Mouse (Mus musculus): ENCODE results near the gene Gramd4. TPM values are rescaled to one million over a fixed set of nuclear protein-coding genes. Genes with fewer than 3 reads are reported as not detected.

Gene Gramd4
- polyA plus RNA-seq, 1 experiment, result 15.0 TPM

- Histone ChIP-seq H3K79me2 (ENCODE audit: control insufficient read depth, insufficient read depth) (peaks cover 36% of the 10 kb centered on the region), H3K27me3 (ENCODE audit: control insufficient read depth, insufficient read depth, insufficient read length) (no peaks in the 10 kb centered on the region), H3K4me3 (no peak overlapping the region), H3K4me2 (ENCODE audit: low read depth) (peak overlapping the region; percentile 67), H3ac (ENCODE audit: control insufficient read depth, insufficient read length) (no peak overlapping the region), H3K36me3 (ENCODE audit: control insufficient read depth, insufficient read depth) (no peaks in the 10 kb centered on the region)
- TF ChIP-seq TCF12 (IDR thresholded peaks at IDR 0.05; ENCODE audit: insufficient read depth, poor library complexity, severe bottlenecking) (no peak), TCF3 (IDR thresholded peaks at IDR 0.05; ENCODE audit: insufficient read length, low read depth) (no peak), CEBPB (IDR thresholded peaks at IDR 0.05; ENCODE audit: insufficient read depth, poor library complexity, severe bottlenecking) (no peak), MYOG (IDR thresholded peaks at IDR 0.05; ENCODE audit: control insufficient read depth in 1 of 3, insufficient read depth in 1 of 3, insufficient read length in 2 of 3, low read depth in 2 of 3) (peak in 2 of 3 experiments; percentile 14 to 40), POLR2AphosphoS2 (IDR thresholded peaks at IDR 0.05; ENCODE audit: insufficient read length, low read depth) (no peak), USF1 (IDR thresholded peaks at IDR 0.05; ENCODE audit: low read depth) (no peak), SRF (IDR thresholded peaks at IDR 0.05; ENCODE audit: control insufficient read depth, insufficient read length, low read depth) (no peak), POLR2A (IDR thresholded peaks at IDR 0.05; ENCODE audit: insufficient read length, low read depth) (no peak), MAX (IDR thresholded peaks at IDR 0.05; ENCODE audit: low read depth) (no peak), E2F4 (IDR thresholded peaks at IDR 0.05; ENCODE audit: insufficient read depth) (no peak), REST (IDR thresholded peaks at IDR 0.05; ENCODE audit: insufficient read depth, insufficient read length) (no peak), MYOD1 (IDR thresholded peaks at IDR 0.05; ENCODE audit: control insufficient read depth in 1 of 3, insufficient read length in 2 of 3, low read depth in 2 of 3) (peak in 2 of 3 experiments; percentile 62 to 76)
Measured at GRCm38 (mm10) chr15:86075305-86076047, 18.0 kb downstream of the Gramd4 start.

- Histone ChIP-seq H3K27me3 (ENCODE audit: control insufficient read depth, insufficient read depth, insufficient read length) (no peaks in the 10 kb centered on the region), H3K36me3 (ENCODE audit: control insufficient read depth, insufficient read depth) (no peaks in the 10 kb centered on the region), H3ac (ENCODE audit: control insufficient read depth, insufficient read length) (no peak overlapping the region), H3K79me2 (ENCODE audit: control insufficient read depth, insufficient read depth) (peaks cover 36% of the 10 kb centered on the region), H3K4me2 (ENCODE audit: low read depth) (peak overlapping the region; percentile 67), H3K4me3 (no peak overlapping the region)
- TF ChIP-seq E2F4 (IDR thresholded peaks at IDR 0.05; ENCODE audit: insufficient read depth) (no peak), REST (IDR thresholded peaks at IDR 0.05; ENCODE audit: insufficient read depth, insufficient read length) (no peak), POLR2AphosphoS2 (IDR thresholded peaks at IDR 0.05; ENCODE audit: insufficient read length, low read depth) (no peak), MAX (IDR thresholded peaks at IDR 0.05; ENCODE audit: low read depth) (no peak), TCF3 (IDR thresholded peaks at IDR 0.05; ENCODE audit: insufficient read length, low read depth) (no peak), TCF12 (IDR thresholded peaks at IDR 0.05; ENCODE audit: insufficient read depth, poor library complexity, severe bottlenecking) (no peak)
Measured at GRCm38 (mm10) chr15:86076048-86076315, 18.5 kb downstream of the Gramd4 start.

GRCm38 (mm10) chr15:86076378-86076777 lies 18.9 kb downstream of the Gramd4 start:
- Histone ChIP-seq H3K36me3 (ENCODE audit: control insufficient read depth, insufficient read depth) (no peaks in the 10 kb centered on the region), H3K79me2 (ENCODE audit: control insufficient read depth, insufficient read depth) (peaks cover 36% of the 10 kb centered on the region), H3K4me3 (no peak overlapping the region), H3K4me2 (ENCODE audit: low read depth) (peak overlapping the region; percentile 67), H3K27me3 (ENCODE audit: control insufficient read depth, insufficient read depth, insufficient read length) (no peaks in the 10 kb centered on the region), H3ac (ENCODE audit: control insufficient read depth, insufficient read length) (no peak overlapping the region)
- TF ChIP-seq USF1 (IDR thresholded peaks at IDR 0.05; ENCODE audit: low read depth), result no peak
- TF ChIP-seq REST (IDR thresholded peaks at IDR 0.05; ENCODE audit: insufficient read depth, insufficient read length), result no peak
- TF ChIP-seq TCF12 (IDR thresholded peaks at IDR 0.05; ENCODE audit: insufficient read depth, poor library complexity, severe bottlenecking), result no peak

GRCm38 (mm10) chr15:86077934-86078333 lies 20.4 kb downstream of the Gramd4 start:
- TF ChIP-seq TCF12 (IDR thresholded peaks at IDR 0.05; ENCODE audit: insufficient read depth, poor library complexity, severe bottlenecking) (no peak), USF1 (IDR thresholded peaks at IDR 0.05; ENCODE audit: low read depth) (no peak), POLR2A (IDR thresholded peaks at IDR 0.05; ENCODE audit: insufficient read length, low read depth) (no peak), E2F4 (IDR thresholded peaks at IDR 0.05; ENCODE audit: insufficient read depth) (no peak), POLR2AphosphoS2 (IDR thresholded peaks at IDR 0.05; ENCODE audit: insufficient read length, low read depth) (no peak), MYOG (IDR thresholded peaks at IDR 0.05; ENCODE audit: control insufficient read depth in 1 of 3, insufficient read depth in 1 of 3, insufficient read length in 2 of 3, low read depth in 2 of 3) (no peak), CEBPB (IDR thresholded peaks at IDR 0.05; ENCODE audit: insufficient read depth, poor library complexity, severe bottlenecking) (no peak), REST (IDR thresholded peaks at IDR 0.05; ENCODE audit: insufficient read depth, insufficient read length) (no peak), MAX (IDR thresholded peaks at IDR 0.05; ENCODE audit: low read depth) (no peak), TCF3 (IDR thresholded peaks at IDR 0.05; ENCODE audit: insufficient read length, low read depth) (no peak), MYOD1 (IDR thresholded peaks at IDR 0.05; ENCODE audit: control insufficient read depth in 1 of 3, insufficient read length in 2 of 3, low read depth in 2 of 3) (no peak), SRF (IDR thresholded peaks at IDR 0.05; ENCODE audit: control insufficient read depth, insufficient read length, low read depth) (no peak)
- H3ac ChIP-seq (ENCODE audit: control insufficient read depth, insufficient read length), result no peak overlapping the region
- no peaks in the 10 kb centered on the region for H3K27me3 ChIP-seq (ENCODE audit: control insufficient read depth, insufficient read depth, insufficient read length)
- H3K79me2 ChIP-seq (ENCODE audit: control insufficient read depth, insufficient read depth), result peaks cover 37% of the 10 kb centered on the region
- no peak overlapping the region for H3K4me2 ChIP-seq (ENCODE audit: low read depth)
- H3K4me3 ChIP-seq, result no peak overlapping the region
- H3K36me3 ChIP-seq (ENCODE audit: control insufficient read depth, insufficient read depth), result no peaks in the 10 kb centered on the region

- no peak for TF ChIP-seq TCF12 (IDR thresholded peaks at IDR 0.05; ENCODE audit: insufficient read depth, poor library complexity, severe bottlenecking)
- peak in 1 of 3 experiments; percentile 63 for TF ChIP-seq MYOD1 (IDR thresholded peaks at IDR 0.05; ENCODE audit: control insufficient read depth in 1 of 3, insufficient read length in 2 of 3, low read depth in 2 of 3)
- TF ChIP-seq SRF (IDR thresholded peaks at IDR 0.05; ENCODE audit: control insufficient read depth, insufficient read length, low read depth), result no peak
- no peak for TF ChIP-seq USF1 (IDR thresholded peaks at IDR 0.05; ENCODE audit: low read depth)
- Histone ChIP-seq H3ac (ENCODE audit: control insufficient read depth, insufficient read length) (no peak overlapping the region), H3K79me2 (ENCODE audit: control insufficient read depth, insufficient read depth) (peaks cover 37% of the 10 kb centered on the region), H3K4me2 (ENCODE audit: low read depth) (no peak overlapping the region), H3K27me3 (ENCODE audit: control insufficient read depth, insufficient read depth, insufficient read length) (no peaks in the 10 kb centered on the region), H3K36me3 (ENCODE audit: control insufficient read depth, insufficient read depth) (no peaks in the 10 kb centered on the region), H3K4me3 (no peak overlapping the region)
Measured at GRCm38 (mm10) chr15:86078481-86079216, 21.2 kb downstream of the Gramd4 start.

All from myocyte (in vitro differentiated cells).